Mouse (Mus musculus): ENCODE data around the gene Ak1. TPM values are rescaled to one million over a fixed set of nuclear protein-coding genes. Genes with fewer than 3 reads are reported as not detected.
A peak's percentile ranks its signal among the peaks of the same experiment; 100 is the strongest.

Gene Ak1
- polyA plus RNA-seq, 1 experiment from 2014 or later, result 1.3 TPM

- whole genome bisulfite sequencing (ENCODE audit: insufficient replicate concordance), result 77% methylated on average over 8 of the region's 8 CpGs
- no peaks in the 10 kb centered on the region for H3K9me3 ChIP-seq (ENCODE audit: low read length)
- no peak for TF ChIP-seq EP300 (IDR thresholded peaks at IDR 0.05; ENCODE audit: low read depth)
- TF ChIP-seq CTCF (IDR thresholded peaks at IDR 0.05; ENCODE audit: low read depth), result no peak
These were observed 43.8 kb downstream of the Ak1 start for GRCm38 (mm10) chr2:32665345-32665744.

DNA sequence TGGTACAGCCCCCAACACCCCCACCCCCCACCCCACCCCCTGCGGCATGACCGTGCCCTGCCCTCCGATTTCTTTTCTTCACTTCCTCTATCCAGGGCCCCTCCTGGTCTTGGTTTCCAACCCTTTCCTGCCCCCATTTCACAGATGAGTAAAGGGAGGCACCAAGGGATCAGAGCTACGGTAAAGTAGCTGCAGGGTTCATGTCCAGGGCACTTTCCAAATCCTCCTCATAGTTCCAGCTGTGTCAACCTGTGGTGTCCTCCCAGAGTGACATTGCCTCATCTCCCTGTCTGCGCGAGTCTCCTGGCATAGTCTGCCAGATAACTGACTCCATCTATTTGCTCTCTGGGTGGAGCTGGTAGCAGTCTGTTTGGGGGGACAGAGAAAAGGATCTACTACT, 44.3 kb downstream of the Ak1 start:
- no peak for TF ChIP-seq CTCF (IDR thresholded peaks at IDR 0.05; ENCODE audit: low read depth)
- no peak for TF ChIP-seq EP300 (IDR thresholded peaks at IDR 0.05; ENCODE audit: low read depth)
- Histone ChIP-seq H3K9ac (replicated peaks) (no peak overlapping the region), H3K36me3 (replicated peaks; ENCODE audit: insufficient read depth, low read length) (no peaks in the 10 kb centered on the region), H3K27ac (ENCODE audit: low read depth) (no peak overlapping the region), H3K9me3 (ENCODE audit: low read length) (no peaks in the 10 kb centered on the region), H3K27me3 (ENCODE audit: insufficient read depth, low read length) (no peaks in the 10 kb centered on the region), H3K4me1 (ENCODE audit: insufficient read depth) (peaks cover 10% of the 10 kb centered on the region), H3K4me3 (ENCODE audit: low read depth, low read length) (no peak overlapping the region), H3K4me2 (ENCODE audit: low read depth, low read length) (no peak overlapping the region)
- no peak for DNase-seq
- WGBS (ENCODE audit: insufficient replicate concordance), result 50% methylated on average over 6 of the region's 6 CpGs
- peak; percentile 79 for ATAC-seq

More at GRCm38 (mm10) chr2:32665345-32665744, 43.8 kb downstream of the Ak1 start:
- ATAC-seq (no peak), DNase-seq (no peak)
- Histone ChIP-seq H3K27ac (ENCODE audit: low read depth) (peak overlapping the region; percentile 51), H3K27me3 (ENCODE audit: insufficient read depth, low read length) (no peaks in the 10 kb centered on the region), H3K9ac (replicated peaks) (no peak overlapping the region), H3K4me3 (ENCODE audit: low read depth, low read length) (no peak overlapping the region), H3K36me3 (replicated peaks; ENCODE audit: insufficient read depth, low read length) (no peaks in the 10 kb centered on the region), H3K4me2 (ENCODE audit: low read depth, low read length) (no peak overlapping the region), H3K4me1 (ENCODE audit: insufficient read depth) (peaks cover 13% of the 10 kb centered on the region)

GRCm38 (mm10) chr2:32667775-32668174, 46.2 kb downstream of the Ak1 start:
- Histone ChIP-seq H3K27ac (ENCODE audit: low read depth) (peak overlapping the region; percentile 29; the same call in 1 of the 2 replicates), H3K27me3 (ENCODE audit: insufficient read depth, low read length) (no peaks in the 10 kb centered on the region), H3K9ac (replicated peaks) (no peak overlapping the region), H3K4me2 (ENCODE audit: low read depth, low read length) (no peak overlapping the region), H3K4me1 (ENCODE audit: insufficient read depth) (no peaks in the 10 kb centered on the region; the same call in 1 of the 2 replicates), H3K9me3 (ENCODE audit: low read length) (no peaks in the 10 kb centered on the region), H3K36me3 (replicated peaks; ENCODE audit: insufficient read depth, low read length) (peaks cover 3% of the 10 kb centered on the region), H3K4me3 (ENCODE audit: low read depth, low read length) (no peak overlapping the region)
- DNase-seq (no peak), ATAC-seq (no peak)
- WGBS (ENCODE audit: insufficient replicate concordance), result 66% methylated on average over 11 of the region's 11 CpGs
- no peak for TF ChIP-seq CTCF (IDR thresholded peaks at IDR 0.05; ENCODE audit: low read depth)
- no peak for TF ChIP-seq EP300 (IDR thresholded peaks at IDR 0.05; ENCODE audit: low read depth)

GRCm38 (mm10) chr2:32668176-32668575, 46.6 kb downstream of the Ak1 start:
- Histone ChIP-seq H3K9me3 (ENCODE audit: low read length) (no peaks in the 10 kb centered on the region), H3K4me3 (ENCODE audit: low read depth, low read length) (no peak overlapping the region), H3K27ac (ENCODE audit: low read depth) (peak overlapping the region; percentile 29; the same call in 1 of the 2 replicates), H3K36me3 (replicated peaks; ENCODE audit: insufficient read depth, low read length) (peaks cover 5% of the 10 kb centered on the region), H3K9ac (replicated peaks) (no peak overlapping the region), H3K4me2 (ENCODE audit: low read depth, low read length) (no peak overlapping the region), H3K27me3 (ENCODE audit: insufficient read depth, low read length) (no peaks in the 10 kb centered on the region), H3K4me1 (ENCODE audit: insufficient read depth) (peaks cover under 1% of the 10 kb centered on the region; the same call in 1 of the 2 replicates)
- ATAC-seq (no peak), DNase-seq (no peak)
- 88% methylated on average over 7 of the region's 7 CpGs for whole genome bisulfite sequencing (ENCODE audit: insufficient replicate concordance)
- TF ChIP-seq EP300 (IDR thresholded peaks at IDR 0.05; ENCODE audit: low read depth) (no peak), CTCF (IDR thresholded peaks at IDR 0.05; ENCODE audit: low read depth) (no peak)

DNA sequence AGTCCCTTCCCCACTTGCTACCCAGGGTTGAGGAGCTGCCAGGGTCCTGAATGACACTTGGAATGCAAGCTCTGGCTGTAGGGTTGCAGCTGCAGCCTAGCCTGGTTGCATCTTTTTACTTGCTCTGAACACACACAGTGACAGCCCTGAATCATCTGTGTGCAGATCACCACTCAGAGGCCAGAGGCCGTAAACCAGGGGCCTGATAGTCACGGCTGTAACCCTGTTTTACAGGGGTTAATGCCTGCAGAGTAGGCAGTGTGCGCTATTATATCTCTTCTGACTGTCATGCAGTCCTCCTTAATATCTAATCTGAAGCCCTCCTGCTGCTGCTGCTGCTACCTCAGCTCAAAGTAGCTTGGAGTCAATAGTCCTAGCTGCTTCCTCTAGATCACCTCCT, 48.3 kb downstream of the Ak1 start:
- Histone ChIP-seq H3K9me3 (ENCODE audit: low read length) (no peaks in the 10 kb centered on the region), H3K9ac (replicated peaks) (no peak overlapping the region), H3K4me3 (ENCODE audit: low read depth, low read length) (no peak overlapping the region), H3K27ac (ENCODE audit: low read depth) (no peak overlapping the region), H3K4me2 (ENCODE audit: low read depth, low read length) (no peak overlapping the region), H3K4me1 (ENCODE audit: insufficient read depth) (peaks cover 2% of the 10 kb centered on the region; the same call in 1 of the 2 replicates), H3K36me3 (replicated peaks; ENCODE audit: insufficient read depth, low read length) (peaks cover 8% of the 10 kb centered on the region), H3K27me3 (ENCODE audit: insufficient read depth, low read length) (no peaks in the 10 kb centered on the region)
- 73% methylated on average over 3 of the region's 3 CpGs for WGBS (ENCODE audit: insufficient replicate concordance)
- ATAC-seq (no peak), DNase-seq (no peak)
- TF ChIP-seq CTCF (IDR thresholded peaks at IDR 0.05; ENCODE audit: low read depth), result no peak
- TF ChIP-seq EP300 (IDR thresholded peaks at IDR 0.05; ENCODE audit: low read depth), result no peak

- H3K36me3 ChIP-seq (replicated peaks; ENCODE audit: insufficient read depth, low read length), result peaks cover 9% of the 10 kb centered on the region
- no peak overlapping the region for H3K4me2 ChIP-seq (ENCODE audit: low read depth, low read length)
- no peaks in the 10 kb centered on the region for H3K27me3 ChIP-seq (ENCODE audit: insufficient read depth, low read length)
- no peak overlapping the region for H3K9ac ChIP-seq (replicated peaks)
- no peak for TF ChIP-seq EP300 (IDR thresholded peaks at IDR 0.05; ENCODE audit: low read depth)
- no peak for TF ChIP-seq CTCF (IDR thresholded peaks at IDR 0.05; ENCODE audit: low read depth)
- H3K27ac ChIP-seq (ENCODE audit: low read depth), result no peak overlapping the region
- no peak overlapping the region for H3K4me3 ChIP-seq (ENCODE audit: low read depth, low read length)
- ATAC-seq, result no peak
- no peaks in the 10 kb centered on the region for H3K9me3 ChIP-seq (ENCODE audit: low read length)
- WGBS (ENCODE audit: insufficient replicate concordance), result 83% methylated on average over 9 of the region's 9 CpGs
- peaks cover 2% of the 10 kb centered on the region; the same call in 1 of the 2 replicates for H3K4me1 ChIP-seq (ENCODE audit: insufficient read depth)
- DNase-seq, result no peak
These were observed 49.6 kb downstream of the Ak1 start for GRCm38 (mm10) chr2:32671147-32671546.
